Mouse (Mus musculus) WW6 (cell line): Measurements from ENCODE around the gene Tle6.

ENCODE experiments used
- DNase-seq: peaks from one replicate; pipeline ENCODE4 v3.0.0-alpha.2; 2013; ENCODE audit warnings: low read depth, low spot score

The Tle6 gene

GRCm38 (mm10) chr10:81623441-81623840 lies 22.6 kb upstream of the Tle6 start:
- no peak for DNase-seq

GRCm38 (mm10) chr10:81620786-81621185 lies 19.9 kb upstream of the Tle6 start:
- no peak for DNase-seq

- no peak for DNase-seq
These were observed 19.1 kb upstream of the Tle6 start for GRCm38 (mm10) chr10:81619976-81620375.

GRCm38 (mm10) chr10:81615486-81615885 lies 14.6 kb upstream of the Tle6 start:
- no peak for DNase-seq

GRCm38 (mm10) chr10:81612779-81613178 lies 11.9 kb upstream of the Tle6 start:
- DNase-seq, result no peak

- no peak for DNase-seq
These were observed 7.4 kb upstream of the Tle6 start for GRCm38 (mm10) chr10:81608308-81608707.

GRCm38 (mm10) chr10:81605974-81606751 lies 5.3 kb upstream of the Tle6 start, which contains the start of gene BC025920:
TSS of gene BC025920 (plus strand) at chr10:81606270.
- peak; percentile 91 for DNase-seq

- no peak for DNase-seq
These were observed 4.7 kb upstream of the Tle6 start for GRCm38 (mm10) chr10:81605666-81605973.

GRCm38 (mm10) chr10:81604968-81605665 lies 4.2 kb upstream of the Tle6 start:
- no peak for DNase-seq

GRCm38 (mm10) chr10:81604019-81604967 lies 3.4 kb upstream of the Tle6 start:
- DNase-seq, result no peak

GRCm38 (mm10) chr10:81602741-81603151 lies 1.9 kb upstream of the Tle6 start:
- DNase-seq, result no peak

- no peak for DNase-seq
These were observed 578 bp upstream of the Tle6 start for GRCm38 (mm10) chr10:81601396-81601905.

GRCm38 (mm10) chr10:81600096-81600495 lies 777 bp downstream of the Tle6 start:
- DNase-seq, result no peak

- no peak for DNase-seq
These were observed 1.2 kb downstream of the Tle6 start for GRCm38 (mm10) chr10:81599630-81600029.

- DNase-seq, result no peak
These were observed 2.0 kb downstream of the Tle6 start for GRCm38 (mm10) chr10:81598871-81599270.

- no peak for DNase-seq
These were observed 2.5 kb downstream of the Tle6 start for GRCm38 (mm10) chr10:81598342-81598741.

- DNase-seq, result no peak
These were observed 3.5 kb downstream of the Tle6 start for GRCm38 (mm10) chr10:81597137-81597950.

GRCm38 (mm10) chr10:81596611-81597010 lies 4.3 kb downstream of the Tle6 start:
- no peak for DNase-seq

- DNase-seq, result no peak
These were observed 5.3 kb downstream of the Tle6 start for GRCm38 (mm10) chr10:81595599-81595998.

GRCm38 (mm10) chr10:81593935-81594334 lies 6.9 kb downstream of the Tle6 start:
- DNase-seq, result no peak

GRCm38 (mm10) chr10:81593223-81593622 lies 7.7 kb downstream of the Tle6 start:
- DNase-seq, result no peak
